Mouse (Mus musculus): ENCODE data around the gene Cdk18. TPM values are rescaled to one million over a fixed set of nuclear protein-coding genes. Genes with fewer than 3 reads are reported as not detected.

Gene Cdk18
- polyA plus RNA-seq (2015; fragmentation: Nextera tagmentation; extraction: Ambion mirVana) = 8.7 and 9.0 TPM in 2 replicates

GRCm38 (mm10) chr1:132139416-132139864, at the start of gene Cdk18:
TSS of gene Cdk18 (minus strand) at chr1:132139684.
- ATAC-seq (ENCODE audit: low read depth) = peak; percentile 92
- no peaks in the 10 kb centered on the region for H3K36me3 ChIP-seq (ENCODE audit: control insufficient read depth, insufficient read depth, low read length)
- H3K9me3 ChIP-seq (ENCODE audit: control insufficient read depth, low read length) = no peaks in the 10 kb centered on the region
- peak within 1 kb of the TSS; percentile 11; the same call in 1 of the 2 replicates for H3K27ac ChIP-seq (ENCODE audit: low read length)
- H3K4me2 ChIP-seq (ENCODE audit: low read depth, low read length) = peak within 1 kb of the TSS; percentile 92
- H3K4me1 ChIP-seq (replicated peaks; ENCODE audit: control insufficient read depth, insufficient read depth, low read length) = peaks cover 11% of the 10 kb centered on the region
- H3K27me3 ChIP-seq (ENCODE audit: control insufficient read depth, insufficient read depth, low read depth, low read length) = no peaks in the 10 kb centered on the region
- peak within 1 kb of the TSS; percentile 67 for H3K9ac ChIP-seq (ENCODE audit: low read length)
- under 1% methylated on average over 30 of the region's 30 CpGs for WGBS
- H3K4me3 ChIP-seq (ENCODE audit: low read length) = peak within 1 kb of the TSS; percentile 65

DNA sequence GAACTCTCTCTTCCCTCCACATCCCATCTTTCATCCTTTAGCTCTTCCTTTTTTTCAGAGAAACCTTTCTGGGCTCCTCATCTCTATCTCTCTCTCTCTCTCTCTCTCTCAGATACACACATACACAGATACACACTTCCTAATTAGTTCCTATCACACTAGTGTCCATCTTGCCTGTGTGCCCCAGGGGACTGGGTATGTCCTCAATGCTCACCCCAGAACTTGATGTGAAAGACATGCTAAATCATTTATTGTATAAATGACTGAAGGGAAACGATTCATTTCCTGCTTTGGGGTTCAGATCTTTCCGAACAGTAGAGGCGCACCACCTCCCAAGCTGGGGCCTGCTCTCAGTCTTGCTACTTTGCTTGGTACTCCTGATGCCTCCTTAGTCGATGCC, 49.7 kb upstream of the Cdk18 start:
- Histone ChIP-seq H3K27me3 (ENCODE audit: control insufficient read depth, insufficient read depth, low read depth, low read length) (peaks cover 47% of the 10 kb centered on the region), H3K9me3 (ENCODE audit: control insufficient read depth, low read length) (no peaks in the 10 kb centered on the region), H3K4me3 (ENCODE audit: low read length) (no peak overlapping the region), H3K27ac (ENCODE audit: low read length) (no peak overlapping the region), H3K4me2 (ENCODE audit: low read depth, low read length) (no peak overlapping the region), H3K4me1 (replicated peaks; ENCODE audit: control insufficient read depth, insufficient read depth, low read length) (peaks cover 17% of the 10 kb centered on the region), H3K36me3 (ENCODE audit: control insufficient read depth, insufficient read depth, low read length) (no peaks in the 10 kb centered on the region), H3K9ac (ENCODE audit: low read length) (no peak overlapping the region)
- 40% methylated on average over 4 of the region's 4 CpGs for WGBS
- no peak for ATAC-seq (ENCODE audit: low read depth)

DNA sequence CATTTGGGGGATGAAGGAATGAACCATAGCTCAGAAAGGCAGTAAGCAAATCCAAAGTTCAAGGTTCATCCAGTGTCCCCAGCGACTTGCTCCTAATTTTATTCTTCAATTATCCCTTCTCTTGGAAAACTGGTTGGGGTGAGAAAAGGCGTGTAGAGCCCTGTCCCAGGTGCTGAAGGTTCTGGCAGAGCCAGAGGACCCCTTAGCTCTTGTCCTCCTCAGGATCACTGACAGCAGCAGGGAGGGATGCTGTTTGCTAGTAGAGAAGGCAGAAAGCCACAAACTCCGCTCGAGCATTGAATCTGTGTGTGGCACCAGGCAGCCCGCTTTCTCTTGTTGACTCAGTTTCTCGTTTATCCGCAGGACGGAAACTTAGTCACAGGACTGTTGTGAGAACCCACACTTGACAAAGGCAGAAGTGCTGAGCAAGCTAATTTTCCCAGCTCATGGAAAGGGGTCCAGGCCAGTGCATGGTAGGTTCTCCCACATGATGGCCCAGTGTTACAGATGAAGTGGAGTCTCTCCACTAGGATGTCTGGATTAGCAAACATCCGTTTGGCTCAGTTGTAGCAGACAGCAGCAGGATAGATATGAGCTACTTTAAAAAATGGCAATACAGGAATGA, 49.1 kb upstream of the Cdk18 start:
- H3K4me3 ChIP-seq (ENCODE audit: low read length) = no peak overlapping the region
- H3K27ac ChIP-seq (ENCODE audit: low read length) = no peak overlapping the region
- H3K9ac ChIP-seq (ENCODE audit: low read length) = no peak overlapping the region
- H3K4me2 ChIP-seq (ENCODE audit: low read depth, low read length) = no peak overlapping the region
- 29% methylated on average over 9 of the region's 9 CpGs for WGBS
- H3K9me3 ChIP-seq (ENCODE audit: control insufficient read depth, low read length) = no peaks in the 10 kb centered on the region
- peaks cover 12% of the 10 kb centered on the region; the same call in 1 of the 2 replicates for H3K4me1 ChIP-seq (replicated peaks; ENCODE audit: control insufficient read depth, insufficient read depth, low read length)
- H3K36me3 ChIP-seq (ENCODE audit: control insufficient read depth, insufficient read depth, low read length) = no peaks in the 10 kb centered on the region
- peaks cover 43% of the 10 kb centered on the region for H3K27me3 ChIP-seq (ENCODE audit: control insufficient read depth, insufficient read depth, low read depth, low read length)
- ATAC-seq (ENCODE audit: low read depth) = no peak

- no peak for ATAC-seq (ENCODE audit: low read depth)
- Histone ChIP-seq H3K36me3 (ENCODE audit: control insufficient read depth, insufficient read depth, low read length) (no peaks in the 10 kb centered on the region), H3K4me3 (ENCODE audit: low read length) (no peak overlapping the region), H3K27ac (ENCODE audit: low read length) (no peak overlapping the region), H3K4me1 (replicated peaks; ENCODE audit: control insufficient read depth, insufficient read depth, low read length) (peaks cover 10% of the 10 kb centered on the region; the same call in 1 of the 2 replicates), H3K9me3 (ENCODE audit: control insufficient read depth, low read length) (no peaks in the 10 kb centered on the region), H3K27me3 (ENCODE audit: control insufficient read depth, insufficient read depth, low read depth, low read length) (peaks cover 32% of the 10 kb centered on the region), H3K9ac (ENCODE audit: low read length) (no peak overlapping the region), H3K4me2 (ENCODE audit: low read depth, low read length) (no peak overlapping the region)
- WGBS = 80% methylated on average over 4 of the region's 4 CpGs
These were observed 46.8 kb upstream of the Cdk18 start for GRCm38 (mm10) chr1:132186303-132186702.

GRCm38 (mm10) chr1:132171619-132172018, 32.1 kb upstream of the Cdk18 start:
- Histone ChIP-seq H3K27ac (ENCODE audit: low read length) (no peak overlapping the region), H3K9me3 (ENCODE audit: control insufficient read depth, low read length) (no peaks in the 10 kb centered on the region), H3K9ac (ENCODE audit: low read length) (no peak overlapping the region), H3K4me1 (replicated peaks; ENCODE audit: control insufficient read depth, insufficient read depth, low read length) (0 out of 2 replicates have a peak, but pooled peaks cover 7% of the 10 kb centered on the region), H3K4me3 (ENCODE audit: low read length) (no peak overlapping the region), H3K4me2 (ENCODE audit: low read depth, low read length) (no peak overlapping the region), H3K36me3 (ENCODE audit: control insufficient read depth, insufficient read depth, low read length) (no peaks in the 10 kb centered on the region), H3K27me3 (ENCODE audit: control insufficient read depth, insufficient read depth, low read depth, low read length) (no peaks in the 10 kb centered on the region)
- WGBS = 20% methylated on average over 1 of the region's 2 CpGs
- ATAC-seq (ENCODE audit: low read depth) = no peak

DNA sequence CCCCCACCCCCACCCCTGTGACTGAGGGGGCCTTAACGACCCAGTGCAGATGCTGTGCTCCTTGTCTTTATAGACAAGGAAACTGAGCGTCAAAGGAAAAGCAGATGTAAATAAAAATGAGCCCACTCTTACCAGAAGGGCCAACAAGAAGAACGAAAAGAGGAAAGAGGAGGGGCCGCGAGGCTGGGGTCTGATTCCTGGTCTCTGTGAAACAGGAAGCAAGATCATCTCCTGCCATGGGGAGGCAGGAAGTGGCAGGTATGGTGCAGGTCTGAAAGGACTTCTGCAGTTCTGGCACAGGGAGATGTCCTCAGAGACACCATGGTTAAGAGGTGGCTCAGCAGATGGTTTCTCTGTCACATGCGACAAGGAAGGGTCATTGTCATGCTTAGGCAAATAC, 31.2 kb upstream of the Cdk18 start:
- Histone ChIP-seq H3K9ac (ENCODE audit: low read length) (no peak overlapping the region), H3K4me1 (replicated peaks; ENCODE audit: control insufficient read depth, insufficient read depth, low read length) (0 out of 2 replicates have a peak, but pooled peaks cover 7% of the 10 kb centered on the region), H3K9me3 (ENCODE audit: control insufficient read depth, low read length) (peaks cover 2% of the 10 kb centered on the region; the same call in 1 of the 2 replicates), H3K36me3 (ENCODE audit: control insufficient read depth, insufficient read depth, low read length) (no peaks in the 10 kb centered on the region), H3K27ac (ENCODE audit: low read length) (no peak overlapping the region), H3K4me2 (ENCODE audit: low read depth, low read length) (no peak overlapping the region), H3K4me3 (ENCODE audit: low read length) (no peak overlapping the region), H3K27me3 (ENCODE audit: control insufficient read depth, insufficient read depth, low read depth, low read length) (no peaks in the 10 kb centered on the region)
- no peak for ATAC-seq (ENCODE audit: low read depth)
- 27% methylated on average over 6 of the region's 6 CpGs for WGBS

DNA sequence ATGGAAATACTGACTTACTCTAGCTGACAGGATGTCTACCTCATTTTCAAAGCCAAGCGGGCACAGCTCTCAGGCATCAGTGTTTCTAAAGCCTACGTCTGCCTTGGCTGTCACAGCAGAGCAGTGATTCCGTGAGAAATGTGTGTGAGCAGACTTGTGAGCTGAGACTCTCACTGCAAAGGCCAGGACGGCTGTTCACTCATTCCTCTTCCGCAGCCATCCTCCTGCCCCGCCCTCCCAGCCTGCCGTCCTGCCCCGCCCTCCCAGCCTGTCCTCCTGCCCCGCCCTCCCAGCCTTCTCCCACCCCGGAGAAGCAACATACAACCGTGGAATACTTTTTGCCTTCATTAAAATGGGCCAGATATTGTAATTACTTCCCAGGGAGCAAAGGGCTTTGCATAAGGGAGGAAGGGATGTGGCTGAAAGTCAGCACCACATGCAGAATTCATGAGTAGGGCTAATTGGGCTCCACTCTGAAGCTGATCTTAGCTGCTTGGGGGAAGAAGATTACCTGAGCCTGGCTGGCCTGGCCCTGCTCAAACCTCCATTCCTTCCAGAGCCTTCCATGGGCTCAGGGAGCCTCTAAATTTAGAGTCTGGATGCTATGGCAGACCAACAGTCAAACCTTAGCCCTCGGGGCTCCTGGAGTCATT, 28.8 kb upstream of the Cdk18 start:
- peak; percentile 71 for ATAC-seq (ENCODE audit: low read depth)
- no peak overlapping the region for H3K27ac ChIP-seq (ENCODE audit: low read length)
- 6% methylated on average over 12 of the region's 12 CpGs for WGBS
- peak overlapping the region; percentile 20 for H3K4me3 ChIP-seq (ENCODE audit: low read length)
- peaks cover 2% of the 10 kb centered on the region; the same call in 1 of the 2 replicates for H3K9me3 ChIP-seq (ENCODE audit: control insufficient read depth, low read length)
- no peaks in the 10 kb centered on the region for H3K27me3 ChIP-seq (ENCODE audit: control insufficient read depth, insufficient read depth, low read depth, low read length)
- peak overlapping the region; percentile 37; the same call in 1 of the 2 replicates for H3K9ac ChIP-seq (ENCODE audit: low read length)
- H3K4me1 ChIP-seq (replicated peaks; ENCODE audit: control insufficient read depth, insufficient read depth, low read length) = 0 out of 2 replicates have a peak, but pooled peaks cover 7% of the 10 kb centered on the region
- no peaks in the 10 kb centered on the region for H3K36me3 ChIP-seq (ENCODE audit: control insufficient read depth, insufficient read depth, low read length)
- peak overlapping the region; percentile 50 for H3K4me2 ChIP-seq (ENCODE audit: low read depth, low read length)

GRCm38 (mm10) chr1:132165859-132166258, 26.4 kb upstream of the Cdk18 start:
- Histone ChIP-seq H3K27me3 (ENCODE audit: control insufficient read depth, insufficient read depth, low read depth, low read length) (no peaks in the 10 kb centered on the region), H3K4me1 (replicated peaks; ENCODE audit: control insufficient read depth, insufficient read depth, low read length) (peaks cover 13% of the 10 kb centered on the region; the same call in 1 of the 2 replicates), H3K4me3 (ENCODE audit: low read length) (no peak overlapping the region), H3K36me3 (ENCODE audit: control insufficient read depth, insufficient read depth, low read length) (no peaks in the 10 kb centered on the region), H3K27ac (ENCODE audit: low read length) (no peak overlapping the region), H3K9me3 (ENCODE audit: control insufficient read depth, low read length) (peaks cover 2% of the 10 kb centered on the region; the same call in 1 of the 2 replicates), H3K9ac (ENCODE audit: low read length) (no peak overlapping the region), H3K4me2 (ENCODE audit: low read depth, low read length) (no peak overlapping the region)
- no peak for ATAC-seq (ENCODE audit: low read depth)
- 57% methylated on average over 3 of the region's 3 CpGs for WGBS

DNA sequence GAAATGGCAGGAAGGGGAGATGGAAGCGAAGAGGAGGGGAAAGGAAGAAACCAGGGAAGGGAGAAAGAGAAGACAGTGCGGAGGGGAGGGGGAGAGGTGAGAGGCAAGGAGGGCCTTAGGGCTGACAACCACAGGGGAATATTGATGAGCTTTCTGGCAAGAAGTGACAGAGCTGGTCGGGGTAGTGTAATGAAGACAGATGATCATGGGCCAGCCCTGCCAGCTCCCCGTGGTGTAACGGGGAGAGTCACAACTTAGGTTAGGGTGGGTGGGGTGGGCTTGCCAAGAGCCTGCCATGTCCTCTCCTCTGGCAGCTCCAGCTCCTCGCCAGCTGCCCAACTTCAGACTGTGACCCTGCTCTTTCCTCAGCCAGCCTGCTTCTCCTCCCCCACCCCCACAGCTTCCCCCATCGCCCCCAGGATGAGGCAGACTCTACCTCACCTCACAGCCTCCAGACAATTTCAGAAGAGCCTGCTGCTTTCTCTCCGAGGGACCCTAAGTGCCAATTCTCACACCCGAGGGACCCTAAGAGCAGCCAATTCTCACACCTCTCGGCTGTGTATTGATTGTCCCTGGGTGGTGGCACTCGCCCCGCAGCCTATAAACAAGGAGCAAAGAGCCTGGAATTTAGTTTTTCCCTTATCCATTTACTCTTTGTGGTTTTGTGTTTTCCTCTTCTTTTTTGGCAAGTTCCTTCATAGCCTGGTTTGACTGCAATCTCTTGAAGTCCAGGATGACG, 25.5 kb upstream of the Cdk18 start:
- H3K27ac ChIP-seq (ENCODE audit: low read length) = no peak overlapping the region
- no peaks in the 10 kb centered on the region for H3K36me3 ChIP-seq (ENCODE audit: control insufficient read depth, insufficient read depth, low read length)
- WGBS = 21% methylated on average over 13 of the region's 13 CpGs
- peaks cover 13% of the 10 kb centered on the region for H3K4me1 ChIP-seq (replicated peaks; ENCODE audit: control insufficient read depth, insufficient read depth, low read length)
- ATAC-seq (ENCODE audit: low read depth) = no peak
- no peaks in the 10 kb centered on the region for H3K27me3 ChIP-seq (ENCODE audit: control insufficient read depth, insufficient read depth, low read depth, low read length)
- no peak overlapping the region for H3K4me3 ChIP-seq (ENCODE audit: low read length)
- no peak overlapping the region for H3K9ac ChIP-seq (ENCODE audit: low read length)
- H3K4me2 ChIP-seq (ENCODE audit: low read depth, low read length) = no peak overlapping the region
- peaks cover 2% of the 10 kb centered on the region; the same call in 1 of the 2 replicates for H3K9me3 ChIP-seq (ENCODE audit: control insufficient read depth, low read length)
